Mouse (Mus musculus) olfactory bulb, adult 2 months (tissue): ENCODE data around the gene Itgb5. TPM values are rescaled to one million over a fixed set of nuclear protein-coding genes. Genes with fewer than 3 reads are reported as not detected.

Source experiments
- H3K27ac ChIP-seq: fragments of 200-500 bp; 2 replicates; pipeline ENCODE4 v1.5.1; 2012; ENCODE audit warnings: low read depth, low read length; ENCODE audit not compliant: insufficient read depth
- H3K4me1 ChIP-seq: fragments of 200-500 bp; 2 replicates; pipeline ENCODE4 v1.6.1; 2012; ENCODE audit warnings: low read length; ENCODE audit not compliant: control insufficient read depth, insufficient read depth
- H3K4me3 ChIP-seq: fragments of 200-500 bp; 2 replicates; pipeline ENCODE4 v1.5.1; 2012; ENCODE audit warnings: mild to moderate bottlenecking, low read depth, low read length, moderate library complexity; ENCODE audit not compliant: insufficient read depth
- CTCF ChIP-seq: fragments of 200-500 bp; IDR thresholded peaks from 2 replicates; pipeline ENCODE4 v1.5.1; 2012; ENCODE audit warnings: low read depth, mild to moderate bottlenecking, low read length, moderate library complexity; ENCODE audit not compliant: insufficient read depth
- POLR2A ChIP-seq: fragments of 200-500 bp; IDR thresholded peaks from 2 replicates; pipeline ENCODE4 v1.6.1; 2012; ENCODE audit warnings: mild to moderate bottlenecking, low read depth, low read length, moderate library complexity; ENCODE audit not compliant: insufficient read depth
- WGBS: fragments of 180-500 bp; shearing (Covaris S2); methylation state at CpG from one replicate; pipeline ENCODE4 v1.1.7; 2018; 5-methylcytosine and 5-hydroxymethylcytosine counted together
- polyA plus RNA-seq: library from polyadenylated mRNA; stranded (reverse); fragments of >200 nt; gene quantifications from 2 replicates; pipeline ENCODE4 v1.2.4, GENCODE M21; 2012; ENCODE audit warnings: low replicate concordance; ENCODE audit not compliant: missing spikeins, insufficient read depth, insufficient read length

Itgb5 gene
- polyA plus RNA-seq, 1 experiment = not detected

- WGBS = 64% methylated on average over 16 of the region's 16 CpGs
- Histone ChIP-seq H3K27ac (no peak overlapping the region), H3K4me1 (peaks cover 7% of the 10 kb centered on the region), H3K4me3 (no peak overlapping the region)
- TF ChIP-seq CTCF (no peak), POLR2A (no peak)
These were observed 53.8 kb downstream of the Itgb5 start for GRCm38 (mm10) chr16:33883046-33883975.

GRCm38 (mm10) chr16:33884201-33884600, 54.7 kb downstream of the Itgb5 start:
- TF ChIP-seq POLR2A = no peak
- no peak for TF ChIP-seq CTCF
- Histone ChIP-seq H3K27ac (no peak overlapping the region), H3K4me1 (peaks cover 7% of the 10 kb centered on the region), H3K4me3 (no peak overlapping the region)
- 47% methylated on average over 5 of the region's 5 CpGs for WGBS

- TF ChIP-seq POLR2A (no peak), CTCF (no peak)
- Histone ChIP-seq H3K4me3 (no peak overlapping the region), H3K4me1 (peaks cover 7% of the 10 kb centered on the region), H3K27ac (no peak overlapping the region)
- WGBS = 71% methylated on average over 11 of the region's 11 CpGs
These were observed 55.6 kb downstream of the Itgb5 start for GRCm38 (mm10) chr16:33885021-33885471.

DNA sequence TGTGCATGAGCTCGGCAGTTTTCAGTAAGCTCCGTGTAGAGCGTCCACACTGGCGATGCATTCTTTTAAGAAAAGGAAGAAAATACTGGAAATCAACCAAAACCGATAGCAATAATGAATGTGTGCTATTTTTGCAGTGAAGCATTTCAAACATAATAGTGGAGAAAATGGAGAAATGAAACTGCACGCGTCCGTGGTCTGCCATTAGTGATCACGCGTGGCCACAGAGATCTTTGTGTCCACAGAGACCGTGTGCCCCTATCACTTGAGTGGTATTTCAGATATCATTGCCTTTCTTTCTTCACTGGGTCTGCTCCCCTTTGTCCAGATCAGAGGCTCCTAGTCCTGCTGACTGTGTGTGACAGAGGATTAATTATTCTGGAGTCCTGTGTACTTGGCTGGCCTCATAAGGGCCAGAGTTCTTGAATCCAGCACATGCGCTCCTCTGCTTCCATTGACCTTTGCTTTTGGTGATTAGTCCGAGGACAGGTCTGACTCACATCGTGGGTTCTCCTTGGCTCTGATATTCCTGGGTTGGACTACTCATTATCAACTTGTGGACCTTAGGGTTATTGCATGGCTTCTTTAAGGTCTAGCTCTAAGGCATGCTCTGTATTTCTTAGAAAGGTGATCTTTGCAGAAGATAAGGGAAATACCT, 56.3 kb downstream of the Itgb5 start:
- Histone ChIP-seq H3K27ac (no peak overlapping the region), H3K4me1 (peaks cover 7% of the 10 kb centered on the region), H3K4me3 (no peak overlapping the region)
- 81% methylated on average over 14 of the region's 14 CpGs for WGBS
- TF ChIP-seq POLR2A (no peak), CTCF (no peak)

- WGBS = 87% methylated on average over 6 of the region's 6 CpGs
- TF ChIP-seq POLR2A (no peak), CTCF (no peak)
- no peak overlapping the region for H3K4me3 ChIP-seq
- peaks cover 13% of the 10 kb centered on the region for H3K4me1 ChIP-seq
- no peak overlapping the region for H3K27ac ChIP-seq
These were observed 57.2 kb downstream of the Itgb5 start for GRCm38 (mm10) chr16:33886665-33887064.

DNA sequence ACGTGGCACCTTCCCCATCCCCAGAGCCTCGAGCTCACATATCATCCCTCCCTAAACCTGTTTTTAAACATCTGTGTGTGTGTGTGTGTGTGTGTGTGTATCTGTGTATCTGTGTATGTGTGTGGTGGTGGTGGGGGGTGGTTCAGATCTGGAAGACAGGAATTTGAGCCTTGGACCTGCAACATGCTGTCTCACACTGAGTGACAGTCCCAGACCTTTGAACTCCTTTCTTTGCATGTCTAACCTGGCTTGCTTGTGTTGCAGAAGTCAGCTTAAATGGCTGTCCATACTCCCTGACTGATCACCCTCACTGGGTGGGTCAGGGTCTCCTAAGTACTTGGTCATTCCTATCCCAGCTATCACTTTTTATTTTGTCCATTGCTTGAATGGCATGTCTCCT, 58.5 kb downstream of the Itgb5 start:
- WGBS = 90% methylated on average over 2 of the region's 2 CpGs
- H3K27ac ChIP-seq = no peak overlapping the region
- peaks cover 18% of the 10 kb centered on the region for H3K4me1 ChIP-seq
- TF ChIP-seq CTCF = no peak
- no peak for TF ChIP-seq POLR2A
- H3K4me3 ChIP-seq = no peak overlapping the region

DNA sequence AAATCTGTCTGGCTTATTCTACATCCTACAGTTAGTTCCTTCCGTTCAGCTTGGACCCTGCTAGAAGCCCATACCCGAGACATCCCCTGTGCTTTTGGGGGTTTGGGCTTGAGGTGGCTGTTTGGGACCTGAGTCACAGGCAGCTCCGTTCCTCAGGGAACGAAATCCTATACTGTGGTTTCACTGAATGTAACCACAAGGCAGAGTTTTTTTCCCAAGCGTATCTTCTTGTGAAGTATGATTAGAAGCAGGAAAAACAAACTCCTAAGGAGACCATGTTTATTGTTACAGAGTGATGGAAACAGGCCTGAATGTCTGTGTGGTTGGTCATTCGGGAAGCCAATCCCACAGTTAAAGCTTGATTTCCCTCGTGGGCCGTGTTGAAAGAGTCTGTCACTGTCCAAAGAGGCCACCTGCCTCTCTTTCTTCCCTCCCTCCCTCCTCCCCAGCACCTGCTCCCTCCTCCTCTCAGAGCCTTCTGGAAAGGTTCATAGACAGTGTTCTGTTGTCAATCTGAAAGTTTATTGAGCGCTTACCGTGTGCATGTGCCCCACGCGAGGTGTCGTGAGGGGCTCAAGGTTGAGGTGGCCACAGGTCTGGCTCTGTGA, 59.6 kb downstream of the Itgb5 start:
- Histone ChIP-seq H3K4me3 (no peak overlapping the region), H3K4me1 (peaks cover 12% of the 10 kb centered on the region), H3K27ac (no peak overlapping the region)
- WGBS = 85% methylated on average over 13 of the region's 13 CpGs
- TF ChIP-seq POLR2A (no peak), CTCF (no peak)

- 89% methylated on average over 8 of the region's 8 CpGs for WGBS
- Histone ChIP-seq H3K4me1 (peaks cover 11% of the 10 kb centered on the region), H3K4me3 (no peak overlapping the region), H3K27ac (no peak overlapping the region)
- TF ChIP-seq POLR2A (no peak), CTCF (no peak)
These were observed 61.6 kb downstream of the Itgb5 start for GRCm38 (mm10) chr16:33891099-33891498.
